Mouse (Mus musculus): ENCODE measurements around the gene Slc7a1.

- TF ChIP-seq CEBPB (IDR thresholded peaks at IDR 0.05; ENCODE audit: insufficient read depth, poor library complexity, severe bottlenecking): no peak
- no peak for TF ChIP-seq USF1 (IDR thresholded peaks at IDR 0.05; ENCODE audit: low read depth)
- no peak for TF ChIP-seq POLR2A (IDR thresholded peaks at IDR 0.05; ENCODE audit: insufficient read length, low read depth)
- TF ChIP-seq MAX (IDR thresholded peaks at IDR 0.05; ENCODE audit: low read depth): no peak
- no peak for TF ChIP-seq MYOD1 (IDR thresholded peaks at IDR 0.05; ENCODE audit: control insufficient read depth in 1 of 3, insufficient read length in 2 of 3, low read depth in 2 of 3)
- TF ChIP-seq MYOG (IDR thresholded peaks at IDR 0.05; ENCODE audit: control insufficient read depth in 1 of 3, insufficient read depth in 1 of 3, insufficient read length in 2 of 3, low read depth in 2 of 3): no peak
- no peak for TF ChIP-seq SRF (IDR thresholded peaks at IDR 0.05; ENCODE audit: control insufficient read depth, insufficient read length, low read depth)
- no peak for TF ChIP-seq POLR2AphosphoS2 (IDR thresholded peaks at IDR 0.05; ENCODE audit: insufficient read length, low read depth)
These were observed 36.0 kb upstream of the Slc7a1 start for GRCm38 (mm10) chr5:148435660-148436059.

All from myocyte (in vitro differentiated cells).